Mouse (Mus musculus) thymus, adult 2 months (tissue): ENCODE results near the gene Cdh23.

Experiments
- CTCF ChIP-seq: fragments of 200-500 bp; IDR thresholded peaks from 2 replicates; pipeline ENCODE4 v1.5.1; 2012; ENCODE audit warnings: mild to moderate bottlenecking, control low read depth, low read length, moderate library complexity, borderline replicate concordance; ENCODE audit not compliant: control insufficient read depth, poor library complexity, insufficient read depth; ENCODE audit errors: extremely low read depth
- POLR2A ChIP-seq: fragments of 200-500 bp; IDR thresholded peaks from 2 replicates; pipeline ENCODE4 v1.6.1; 2012; ENCODE audit warnings: mild to moderate bottlenecking, low read length, control low read depth, moderate library complexity; ENCODE audit not compliant: control insufficient read depth, poor library complexity, insufficient read depth; ENCODE audit errors: extremely low read depth

DNA sequence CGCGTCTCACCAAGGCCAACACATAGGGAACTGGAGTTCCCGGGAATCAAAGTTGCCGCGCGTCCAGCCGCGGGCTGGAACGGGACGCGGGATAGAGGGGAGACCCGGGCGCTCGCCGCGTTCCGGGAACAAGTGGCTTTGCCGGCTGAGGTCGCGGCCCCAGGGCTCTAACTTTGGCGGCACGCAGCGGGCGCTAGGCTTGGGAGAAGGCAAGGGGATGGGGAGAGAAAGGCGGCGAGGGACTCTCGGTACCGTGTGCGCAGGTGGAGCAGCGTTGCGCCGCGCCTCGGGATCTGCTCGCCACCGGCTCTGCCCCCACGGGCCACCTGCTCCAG, 9.7 kb downstream of the Cdh23 start:
- no peak for TF ChIP-seq CTCF
- TF ChIP-seq POLR2A, result no peak
